Mouse (Mus musculus): ENCODE data around the gene Ntf3.

GRCm38 (mm10) chr6:126190218-126190871 lies 23.6 kb upstream of the Ntf3 start:
- no peak for TF ChIP-seq CTCF (IDR thresholded peaks at IDR 0.05; ENCODE audit: borderline replicate concordance, insufficient read depth, low read depth, low read length)
- no peak for TF ChIP-seq POLR2A (IDR thresholded peaks at IDR 0.05; ENCODE audit: borderline replicate concordance, insufficient read depth, low read length)
